Mouse (Mus musculus): ENCODE results near the gene Irgq.

Irgq gene

DNA sequence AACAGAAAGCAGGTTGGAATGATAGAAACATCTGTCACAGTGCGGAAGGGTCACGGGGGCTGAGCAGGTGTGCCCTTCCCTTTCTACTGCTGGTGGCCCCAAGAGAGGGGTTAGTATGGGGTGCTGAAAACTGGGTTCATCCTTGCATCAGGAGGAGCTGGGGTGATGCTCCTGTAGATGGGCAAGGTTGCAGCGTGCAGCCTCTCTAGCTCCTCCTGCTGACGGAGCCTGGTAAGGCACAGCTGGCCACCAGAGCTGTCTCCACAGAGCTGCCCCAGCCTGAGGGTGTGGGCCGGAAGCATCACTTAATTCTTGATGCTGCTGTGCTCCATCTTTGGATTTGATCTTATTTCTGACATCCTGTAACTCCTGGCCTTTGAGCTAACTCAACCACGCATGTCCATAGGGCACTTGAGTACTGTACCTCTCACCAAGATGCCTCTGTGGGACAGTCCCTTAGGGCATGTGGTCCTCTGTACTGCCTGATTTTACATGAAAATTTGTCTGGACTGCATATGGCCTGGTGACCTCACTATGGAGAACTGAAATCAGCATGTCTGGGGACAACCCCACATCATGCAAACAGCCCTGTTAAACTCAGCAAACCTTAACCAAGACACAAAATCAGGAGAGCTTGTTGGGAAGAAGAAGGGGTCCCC lies 34.2 kb downstream of the Irgq start:
- no peak for TF ChIP-seq POU5F1 (IDR thresholded peaks at IDR 0.05; ENCODE audit: borderline replicate concordance, low read length)
- TF ChIP-seq CTCF (conservative IDR thresholded peaks at IDR 0.05; ENCODE audit: low read length) = peak; percentile 97
- Histone ChIP-seq H3K9me3 (ENCODE audit: low read length) (no peaks in the 10 kb centered on the region), H3K27me3 (ENCODE audit: insufficient read depth, low read length) (no peaks in the 10 kb centered on the region), H3K4me3 (replicated peaks; ENCODE audit: low read length) (no peak overlapping the region), H3K4me1 (replicated peaks; ENCODE audit: low read depth, low read length) (peaks cover 77% of the 10 kb centered on the region), H3K36me3 (ENCODE audit: insufficient read depth, low read length) (peaks cover 87% of the 10 kb centered on the region)

DNA sequence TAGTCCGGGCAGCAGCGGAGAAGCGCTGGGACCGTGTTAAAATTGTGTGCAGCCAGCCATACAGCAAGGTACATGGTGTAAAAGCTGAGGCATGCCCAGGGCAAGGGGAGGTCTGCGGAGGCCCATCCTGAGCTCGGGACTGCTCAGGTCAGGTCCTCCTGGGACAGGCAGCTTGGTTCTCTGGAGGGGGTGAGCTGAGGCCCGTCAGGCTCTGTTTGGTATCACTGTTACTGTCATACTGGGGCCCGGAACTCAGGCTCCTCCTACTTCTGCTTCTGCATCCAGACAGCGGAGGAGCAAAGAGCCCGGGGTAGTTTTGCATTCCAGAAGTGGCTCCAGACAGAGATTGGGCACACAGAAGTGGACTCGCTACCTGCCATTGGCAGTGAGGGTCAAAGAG lies 35.1 kb downstream of the Irgq start:
- Histone ChIP-seq H3K27me3 (ENCODE audit: insufficient read depth, low read length) (no peaks in the 10 kb centered on the region), H3K36me3 (ENCODE audit: insufficient read depth, low read length) (peaks cover 88% of the 10 kb centered on the region), H3K9me3 (ENCODE audit: low read length) (no peaks in the 10 kb centered on the region), H3K4me3 (replicated peaks; ENCODE audit: low read length) (no peak overlapping the region), H3K4me1 (replicated peaks; ENCODE audit: low read depth, low read length) (peaks cover 77% of the 10 kb centered on the region)
- TF ChIP-seq POU5F1 (IDR thresholded peaks at IDR 0.05; ENCODE audit: borderline replicate concordance, low read length) (no peak), CTCF (conservative IDR thresholded peaks at IDR 0.05; ENCODE audit: low read length) (no peak), NANOG (IDR thresholded peaks at IDR 0.05; ENCODE audit: borderline replicate concordance, low read length) (no peak)

DNA sequence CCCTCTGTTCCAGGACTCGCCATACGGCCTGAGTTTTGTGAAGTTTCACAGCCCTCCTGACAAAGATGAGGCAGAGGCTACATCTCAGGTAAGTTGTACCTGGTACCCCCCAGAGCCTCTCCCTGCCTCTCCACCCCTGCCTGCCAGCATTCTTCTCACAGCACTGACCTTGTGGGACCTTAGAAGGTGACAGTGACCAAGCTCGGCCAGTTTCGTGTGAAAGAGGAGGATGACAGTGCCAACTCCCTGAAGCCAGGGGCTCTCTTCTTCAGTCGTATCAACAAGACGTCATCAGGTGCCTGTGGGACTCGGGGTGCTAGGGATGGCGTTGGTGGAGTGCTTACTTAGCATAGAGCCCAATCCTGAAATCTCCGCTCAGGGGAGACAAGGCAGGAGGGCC lies 35.7 kb downstream of the Irgq start:
- no peak for TF ChIP-seq CTCF (conservative IDR thresholded peaks at IDR 0.05; ENCODE audit: low read length)
- no peak for TF ChIP-seq POU5F1 (IDR thresholded peaks at IDR 0.05; ENCODE audit: borderline replicate concordance, low read length)
- TF ChIP-seq NANOG (IDR thresholded peaks at IDR 0.05; ENCODE audit: borderline replicate concordance, low read length) = no peak
- H3K4me3 ChIP-seq (replicated peaks; ENCODE audit: low read length) = no peak overlapping the region
- no peaks in the 10 kb centered on the region for H3K27me3 ChIP-seq (ENCODE audit: insufficient read depth, low read length)
- H3K4me1 ChIP-seq (replicated peaks; ENCODE audit: low read depth, low read length) = peaks cover 79% of the 10 kb centered on the region
- no peaks in the 10 kb centered on the region for H3K9me3 ChIP-seq (ENCODE audit: low read length)
- H3K36me3 ChIP-seq (ENCODE audit: insufficient read depth, low read length) = peaks cover 88% of the 10 kb centered on the region

DNA sequence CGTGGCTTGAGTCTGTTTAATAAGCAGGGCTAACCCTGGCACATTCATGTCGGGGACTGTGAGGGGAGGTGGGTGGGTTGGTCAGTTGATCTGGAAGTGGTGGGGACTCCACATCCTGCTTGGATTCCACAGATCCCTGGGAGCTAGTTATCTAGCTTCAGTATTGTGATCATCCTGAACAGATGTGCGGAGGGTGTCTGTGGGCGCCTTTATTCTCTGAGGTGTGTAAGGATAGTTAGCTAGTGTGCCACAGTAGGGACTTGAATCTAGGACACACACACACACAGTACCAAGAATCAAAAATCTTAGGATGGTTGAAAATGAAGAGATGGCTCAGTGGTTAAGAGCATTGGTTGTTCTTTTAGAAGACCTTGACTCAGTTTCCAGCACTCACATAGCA lies 38.0 kb downstream of the Irgq start:
- Histone ChIP-seq H3K36me3 (ENCODE audit: insufficient read depth, low read length) (peaks cover 94% of the 10 kb centered on the region), H3K27me3 (ENCODE audit: insufficient read depth, low read length) (no peaks in the 10 kb centered on the region), H3K4me1 (replicated peaks; ENCODE audit: low read depth, low read length) (peaks cover 75% of the 10 kb centered on the region), H3K4me3 (replicated peaks; ENCODE audit: low read length) (no peak overlapping the region), H3K9me3 (ENCODE audit: low read length) (no peaks in the 10 kb centered on the region)
- no peak for TF ChIP-seq CTCF (conservative IDR thresholded peaks at IDR 0.05; ENCODE audit: low read length)
- TF ChIP-seq POU5F1 (IDR thresholded peaks at IDR 0.05; ENCODE audit: borderline replicate concordance, low read length) = no peak
- TF ChIP-seq NANOG (IDR thresholded peaks at IDR 0.05; ENCODE audit: borderline replicate concordance, low read length) = no peak

DNA sequence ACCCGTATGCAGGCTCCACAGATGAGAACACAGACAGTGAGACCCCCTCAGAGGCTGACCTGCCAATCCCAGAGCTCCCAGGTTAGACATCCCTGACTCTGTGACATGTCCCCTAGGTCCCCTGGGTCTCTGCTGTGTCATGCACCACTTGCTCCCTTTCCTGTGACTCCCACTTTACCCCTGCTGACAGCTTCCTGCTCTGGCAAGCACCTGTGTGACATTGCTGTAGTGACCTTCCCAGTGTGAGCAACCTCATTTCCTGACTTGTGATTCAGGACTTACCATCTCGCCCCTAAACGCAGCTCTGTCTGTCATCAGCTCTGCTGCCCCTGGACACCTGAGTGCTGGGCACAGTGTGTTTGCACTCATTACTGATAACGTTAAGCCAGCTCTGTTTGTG lies 40.6 kb downstream of the Irgq start:
- TF ChIP-seq POU5F1 (IDR thresholded peaks at IDR 0.05; ENCODE audit: borderline replicate concordance, low read length) (no peak), CTCF (conservative IDR thresholded peaks at IDR 0.05; ENCODE audit: low read length) (no peak), NANOG (IDR thresholded peaks at IDR 0.05; ENCODE audit: borderline replicate concordance, low read length) (no peak)
- H3K36me3 ChIP-seq (ENCODE audit: insufficient read depth, low read length) = peaks cover 85% of the 10 kb centered on the region
- H3K27me3 ChIP-seq (ENCODE audit: insufficient read depth, low read length) = no peaks in the 10 kb centered on the region
- H3K9me3 ChIP-seq (ENCODE audit: low read length) = peaks cover under 1% of the 10 kb centered on the region; the same call in 1 of the 2 replicates
- peaks cover 59% of the 10 kb centered on the region for H3K4me1 ChIP-seq (replicated peaks; ENCODE audit: low read depth, low read length)
- no peak overlapping the region for H3K4me3 ChIP-seq (replicated peaks; ENCODE audit: low read length)

DNA sequence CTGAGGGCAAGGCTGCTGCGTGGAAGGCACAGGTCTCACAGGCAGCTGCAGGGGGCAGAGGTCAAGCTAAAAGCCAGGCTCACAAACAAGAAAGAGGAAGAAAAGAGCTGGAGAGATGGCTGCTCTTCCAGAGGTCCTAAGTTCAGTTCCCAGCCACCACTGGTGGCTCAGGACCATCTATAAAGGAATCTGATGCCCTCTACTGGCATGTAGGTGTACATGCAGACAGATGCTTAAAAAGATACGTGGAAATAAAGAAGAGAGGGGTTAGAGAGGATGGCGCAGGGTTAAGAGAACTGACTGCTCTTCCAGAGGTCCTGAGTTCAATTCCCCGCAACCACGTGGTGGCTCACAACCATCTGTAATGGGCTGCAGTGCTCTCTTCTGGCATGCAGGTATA lies 42.0 kb downstream of the Irgq start:
- H3K36me3 ChIP-seq (ENCODE audit: insufficient read depth, low read length) = peaks cover 71% of the 10 kb centered on the region
- no peak overlapping the region for H3K4me3 ChIP-seq (replicated peaks; ENCODE audit: low read length)
- peaks cover 50% of the 10 kb centered on the region for H3K4me1 ChIP-seq (replicated peaks; ENCODE audit: low read depth, low read length)
- H3K9me3 ChIP-seq (ENCODE audit: low read length) = peaks cover 15% of the 10 kb centered on the region
- TF ChIP-seq CTCF (conservative IDR thresholded peaks at IDR 0.05; ENCODE audit: low read length) (peak; percentile 67), POU5F1 (IDR thresholded peaks at IDR 0.05; ENCODE audit: borderline replicate concordance, low read length) (no peak)
- no peaks in the 10 kb centered on the region for H3K27me3 ChIP-seq (ENCODE audit: insufficient read depth, low read length)

DNA sequence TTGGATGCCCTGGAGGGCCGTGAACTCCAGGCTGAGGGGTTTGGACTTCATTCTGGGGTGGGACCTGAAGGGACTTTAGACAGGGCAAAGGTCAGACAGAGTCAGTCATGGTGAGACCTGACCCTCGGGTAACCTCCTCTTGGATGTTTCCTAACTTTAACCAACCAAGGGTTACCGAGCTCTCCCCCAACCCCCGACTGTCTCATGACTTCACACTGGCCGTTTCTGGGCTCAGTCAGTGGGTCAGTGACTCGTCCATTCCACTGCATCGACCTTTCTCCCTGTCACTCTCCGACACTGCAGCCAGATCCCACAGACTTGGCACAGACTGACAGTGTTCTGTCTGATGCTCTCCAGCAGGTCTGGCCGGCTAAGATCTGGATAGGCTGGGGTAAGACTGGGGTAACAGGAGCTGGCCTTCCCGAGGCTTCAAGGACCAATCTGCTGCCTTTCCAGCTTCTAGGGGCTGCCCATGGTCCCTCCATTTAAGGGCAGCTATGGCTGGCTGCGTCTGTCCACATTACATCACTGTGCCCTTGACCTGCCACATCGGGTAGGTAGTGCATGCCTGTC lies 43.8 kb downstream of the Irgq start:
- H3K27me3 ChIP-seq (ENCODE audit: insufficient read depth, low read length) = no peaks in the 10 kb centered on the region
- H3K4me1 ChIP-seq (replicated peaks; ENCODE audit: low read depth, low read length) = peaks cover 41% of the 10 kb centered on the region
- H3K36me3 ChIP-seq (ENCODE audit: insufficient read depth, low read length) = peaks cover 53% of the 10 kb centered on the region
- H3K4me3 ChIP-seq (replicated peaks; ENCODE audit: low read length) = no peak overlapping the region
- peaks cover 21% of the 10 kb centered on the region for H3K9me3 ChIP-seq (ENCODE audit: low read length)
- TF ChIP-seq NANOG (IDR thresholded peaks at IDR 0.05; ENCODE audit: borderline replicate concordance, low read length) (no peak), POU5F1 (IDR thresholded peaks at IDR 0.05; ENCODE audit: borderline replicate concordance, low read length) (no peak), CTCF (conservative IDR thresholded peaks at IDR 0.05; ENCODE audit: low read length) (no peak)

DNA sequence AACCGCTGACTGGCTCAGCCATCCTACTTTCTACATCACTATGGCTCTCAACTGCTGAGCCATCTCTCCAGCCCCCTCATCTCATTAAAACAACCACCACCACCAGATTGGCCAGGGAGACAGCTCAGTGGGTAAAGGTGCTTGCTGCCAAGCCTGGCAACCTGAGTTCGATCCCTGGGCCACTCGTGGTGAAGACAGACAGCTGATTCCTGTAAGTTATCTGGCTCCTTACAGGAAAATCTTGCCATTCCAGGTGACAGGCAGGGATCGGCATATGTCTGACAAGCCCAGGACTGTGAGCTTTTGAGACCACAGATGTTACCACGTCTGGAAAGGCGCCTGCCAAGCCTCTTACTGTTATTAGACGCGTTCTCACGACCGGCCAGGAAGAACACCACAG lies 47.3 kb downstream of the Irgq start:
- Histone ChIP-seq H3K36me3 (ENCODE audit: insufficient read depth, low read length) (peaks cover 18% of the 10 kb centered on the region), H3K9me3 (ENCODE audit: low read length) (peaks cover 24% of the 10 kb centered on the region), H3K4me3 (replicated peaks; ENCODE audit: low read length) (no peak overlapping the region), H3K27me3 (ENCODE audit: insufficient read depth, low read length) (no peaks in the 10 kb centered on the region), H3K4me1 (replicated peaks; ENCODE audit: low read depth, low read length) (peaks cover 11% of the 10 kb centered on the region)
- no peak for TF ChIP-seq NANOG (IDR thresholded peaks at IDR 0.05; ENCODE audit: borderline replicate concordance, low read length)
- no peak for TF ChIP-seq CTCF (conservative IDR thresholded peaks at IDR 0.05; ENCODE audit: low read length)
- no peak for TF ChIP-seq POU5F1 (IDR thresholded peaks at IDR 0.05; ENCODE audit: borderline replicate concordance, low read length)

DNA sequence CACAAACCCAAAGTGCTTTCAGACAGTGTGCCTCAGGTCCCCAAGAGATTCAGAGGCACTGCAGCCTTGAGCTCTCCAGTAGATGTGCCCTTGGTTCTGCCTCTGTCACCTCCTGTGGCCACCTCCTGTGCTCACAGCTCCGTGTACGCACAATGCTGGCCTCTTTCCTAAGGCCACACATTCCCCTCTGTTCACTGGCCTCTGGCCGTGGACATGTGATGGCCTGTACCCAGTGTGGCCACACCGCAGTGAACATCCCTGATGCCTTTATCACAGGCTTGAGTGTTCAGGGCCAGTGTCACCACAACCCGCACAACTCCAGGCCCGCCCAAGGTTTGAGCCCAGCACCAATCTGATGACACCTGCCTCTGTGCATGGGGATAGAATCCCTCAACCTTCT lies 54.4 kb downstream of the Irgq start:
- peaks cover 35% of the 10 kb centered on the region for H3K9me3 ChIP-seq (ENCODE audit: low read length)
- H3K4me1 ChIP-seq (replicated peaks; ENCODE audit: low read depth, low read length) = peaks cover 25% of the 10 kb centered on the region
- peaks cover 34% of the 10 kb centered on the region for H3K27me3 ChIP-seq (ENCODE audit: insufficient read depth, low read length)
- H3K4me3 ChIP-seq (replicated peaks; ENCODE audit: low read length) = peak overlapping the region; percentile 80
- H3K36me3 ChIP-seq (ENCODE audit: insufficient read depth, low read length) = no peaks in the 10 kb centered on the region
- no peak for TF ChIP-seq POU5F1 (IDR thresholded peaks at IDR 0.05; ENCODE audit: borderline replicate concordance, low read length)
- TF ChIP-seq NANOG (IDR thresholded peaks at IDR 0.05; ENCODE audit: borderline replicate concordance, low read length) = no peak
- no peak for TF ChIP-seq CTCF (conservative IDR thresholded peaks at IDR 0.05; ENCODE audit: low read length)
